Mouse (Mus musculus): ENCODE measurements around the gene Ddit4. TPM values are rescaled to one million over a fixed set of nuclear protein-coding genes. Genes with fewer than 3 reads are reported as not detected.

The Ddit4 gene
- polyA plus RNA-seq, 1 experiment from 2014 or later: 2.5 TPM

GRCm38 (mm10) chr10:59958458-59958857 is 6.8 kb upstream of the Ddit4 start:
- no peaks in the 10 kb centered on the region for H3K36me3 ChIP-seq (ENCODE audit: control insufficient read depth, insufficient read depth, low read length)
- no peak overlapping the region for H3K4me3 ChIP-seq (ENCODE audit: low read depth, low read length)
- H3K27ac ChIP-seq (ENCODE audit: low read length): no peak overlapping the region
- no peak for ATAC-seq (ENCODE audit: insufficient number of reproducible peaks, insufficient read depth, low FRiP score, low read depth)
- peaks cover 9% of the 10 kb centered on the region; the same call in 1 of the 2 replicates for H3K4me1 ChIP-seq (ENCODE audit: control insufficient read depth, insufficient read depth, low read length)
- no peak overlapping the region for H3K9ac ChIP-seq (replicated peaks; ENCODE audit: low read depth, low read length)
- no peak overlapping the region for H3K4me2 ChIP-seq (replicated peaks; ENCODE audit: low read depth, low read length)
- H3K27me3 ChIP-seq (ENCODE audit: control insufficient read depth, insufficient read depth, low read length): no peaks in the 10 kb centered on the region
- H3K9me3 ChIP-seq (ENCODE audit: control insufficient read depth, low read depth, low read length): no peaks in the 10 kb centered on the region
- WGBS: 53% methylated on average over 5 of the region's 5 CpGs

DNA sequence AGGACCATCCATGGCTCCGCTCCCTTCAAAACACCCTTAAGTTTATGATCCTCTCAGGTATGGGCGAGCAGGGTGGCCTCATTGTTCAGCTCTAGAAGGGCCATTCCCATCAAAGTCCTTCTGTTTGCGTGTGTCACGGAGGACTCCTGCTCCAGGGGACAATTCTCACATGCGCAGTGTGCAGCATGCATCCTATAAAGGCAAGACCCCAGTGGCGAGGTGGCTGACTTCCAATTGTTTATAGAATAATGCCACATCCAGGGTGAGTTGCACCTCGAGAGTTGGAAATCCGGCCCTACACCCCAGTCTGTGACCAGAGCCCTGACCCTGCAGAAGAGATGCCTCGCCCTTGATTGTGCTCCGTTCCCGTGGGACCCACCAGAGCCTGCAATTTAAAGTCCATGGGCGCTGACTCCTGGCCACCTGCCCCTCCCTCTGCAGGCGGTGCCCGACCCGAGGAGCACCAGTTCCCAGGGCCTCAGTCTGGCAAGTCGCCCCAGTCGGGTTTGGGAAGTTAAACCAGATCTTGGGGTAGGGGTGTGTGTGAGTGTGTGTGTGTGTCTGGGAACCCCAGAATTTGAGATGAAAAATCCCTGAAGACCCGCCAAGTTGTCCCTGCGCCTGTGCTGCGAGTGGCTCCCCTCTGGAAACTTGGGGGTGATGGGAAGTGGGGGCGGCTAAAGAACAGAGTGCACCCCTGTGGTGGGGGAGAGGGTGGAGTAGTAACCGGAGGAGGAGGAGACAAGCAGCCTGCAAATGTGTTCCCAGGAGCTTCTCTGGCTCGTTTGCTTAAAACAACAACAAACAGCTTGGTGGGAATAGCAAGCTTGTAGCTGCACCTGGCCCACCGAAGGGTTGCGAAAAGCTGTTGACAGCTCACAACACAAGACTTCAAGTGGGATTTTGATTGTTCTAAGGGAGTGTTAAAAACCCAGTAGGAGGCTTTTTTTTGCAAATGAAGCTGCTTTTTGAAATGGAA is 5.8 kb upstream of the Ddit4 start:
- Histone ChIP-seq H3K27me3 (ENCODE audit: control insufficient read depth, insufficient read depth, low read length) (no peaks in the 10 kb centered on the region), H3K27ac (ENCODE audit: low read length) (no peak overlapping the region), H3K9me3 (ENCODE audit: control insufficient read depth, low read depth, low read length) (no peaks in the 10 kb centered on the region), H3K36me3 (ENCODE audit: control insufficient read depth, insufficient read depth, low read length) (no peaks in the 10 kb centered on the region), H3K9ac (replicated peaks; ENCODE audit: low read depth, low read length) (no peak overlapping the region; the same call in 1 of the 2 replicates), H3K4me2 (replicated peaks; ENCODE audit: low read depth, low read length) (no peak overlapping the region), H3K4me1 (ENCODE audit: control insufficient read depth, insufficient read depth, low read length) (peaks cover 9% of the 10 kb centered on the region; the same call in 1 of the 2 replicates), H3K4me3 (ENCODE audit: low read depth, low read length) (no peak overlapping the region)
- ATAC-seq (ENCODE audit: insufficient number of reproducible peaks, insufficient read depth, low FRiP score, low read depth): no peak
- 32% methylated on average over 25 of the region's 25 CpGs for WGBS

DNA sequence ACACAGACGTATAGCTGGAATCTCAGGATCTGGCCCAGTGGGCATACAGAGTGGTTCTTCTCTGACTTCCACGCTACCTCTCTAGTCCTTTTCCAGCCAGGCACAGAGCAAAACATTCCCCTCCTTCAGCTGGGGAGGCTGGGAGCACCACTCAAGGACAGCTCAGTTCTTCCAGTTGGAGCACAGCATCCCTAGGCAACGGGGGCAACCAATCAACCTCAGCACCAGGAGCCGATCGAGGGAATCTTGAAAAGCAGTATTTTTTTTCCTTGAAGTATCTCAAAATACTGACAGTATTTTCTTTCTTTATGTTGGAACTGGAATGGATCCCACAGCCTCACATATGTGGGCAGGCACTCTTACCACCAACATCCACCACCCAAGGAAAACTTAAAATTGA is 5.0 kb upstream of the Ddit4 start:
- H3K27ac ChIP-seq (ENCODE audit: low read length): no peak overlapping the region
- WGBS: 71% methylated on average over 5 of the region's 5 CpGs
- no peak for ATAC-seq (ENCODE audit: insufficient number of reproducible peaks, insufficient read depth, low FRiP score, low read depth)
- no peak overlapping the region for H3K4me3 ChIP-seq (ENCODE audit: low read depth, low read length)
- H3K4me1 ChIP-seq (ENCODE audit: control insufficient read depth, insufficient read depth, low read length): peaks cover 9% of the 10 kb centered on the region; the same call in 1 of the 2 replicates
- H3K27me3 ChIP-seq (ENCODE audit: control insufficient read depth, insufficient read depth, low read length): no peaks in the 10 kb centered on the region
- H3K4me2 ChIP-seq (replicated peaks; ENCODE audit: low read depth, low read length): no peak overlapping the region
- no peak overlapping the region for H3K9ac ChIP-seq (replicated peaks; ENCODE audit: low read depth, low read length)
- no peaks in the 10 kb centered on the region for H3K36me3 ChIP-seq (ENCODE audit: control insufficient read depth, insufficient read depth, low read length)
- H3K9me3 ChIP-seq (ENCODE audit: control insufficient read depth, low read depth, low read length): no peaks in the 10 kb centered on the region

DNA sequence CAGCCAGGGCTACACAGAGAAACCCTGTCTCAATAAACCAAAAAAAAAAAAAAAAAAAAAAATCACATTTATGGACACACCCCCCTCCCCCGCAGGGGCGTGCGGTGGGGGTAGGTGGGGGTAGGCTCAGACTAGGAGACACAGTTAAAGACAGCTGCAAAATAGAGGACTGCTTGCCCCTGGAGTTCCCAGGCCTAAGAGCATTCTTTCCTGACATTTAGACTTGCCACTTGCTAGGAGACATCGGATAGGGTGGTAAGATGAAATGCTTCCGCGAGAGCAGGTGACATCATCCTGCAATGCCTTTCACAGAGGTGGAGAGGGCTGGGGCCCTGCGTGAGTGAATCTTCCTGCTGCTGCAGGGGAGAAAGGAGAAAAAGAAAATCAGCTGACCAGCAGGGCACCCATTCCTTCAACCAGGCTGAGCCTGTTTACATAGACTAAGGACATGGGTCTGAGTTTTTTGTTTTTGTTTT is 2.0 kb upstream of the Ddit4 start:
- no peak for ATAC-seq (ENCODE audit: insufficient number of reproducible peaks, insufficient read depth, low FRiP score, low read depth)
- Histone ChIP-seq H3K9ac (replicated peaks; ENCODE audit: low read depth, low read length) (no peak overlapping the region), H3K4me3 (ENCODE audit: low read depth, low read length) (no peak overlapping the region), H3K4me1 (ENCODE audit: control insufficient read depth, insufficient read depth, low read length) (peaks cover 29% of the 10 kb centered on the region), H3K27ac (ENCODE audit: low read length) (no peak overlapping the region), H3K9me3 (ENCODE audit: control insufficient read depth, low read depth, low read length) (no peaks in the 10 kb centered on the region), H3K36me3 (ENCODE audit: control insufficient read depth, insufficient read depth, low read length) (no peaks in the 10 kb centered on the region), H3K4me2 (replicated peaks; ENCODE audit: low read depth, low read length) (no peak overlapping the region), H3K27me3 (ENCODE audit: control insufficient read depth, insufficient read depth, low read length) (no peaks in the 10 kb centered on the region)
- 17% methylated on average over 7 of the region's 7 CpGs for WGBS

DNA sequence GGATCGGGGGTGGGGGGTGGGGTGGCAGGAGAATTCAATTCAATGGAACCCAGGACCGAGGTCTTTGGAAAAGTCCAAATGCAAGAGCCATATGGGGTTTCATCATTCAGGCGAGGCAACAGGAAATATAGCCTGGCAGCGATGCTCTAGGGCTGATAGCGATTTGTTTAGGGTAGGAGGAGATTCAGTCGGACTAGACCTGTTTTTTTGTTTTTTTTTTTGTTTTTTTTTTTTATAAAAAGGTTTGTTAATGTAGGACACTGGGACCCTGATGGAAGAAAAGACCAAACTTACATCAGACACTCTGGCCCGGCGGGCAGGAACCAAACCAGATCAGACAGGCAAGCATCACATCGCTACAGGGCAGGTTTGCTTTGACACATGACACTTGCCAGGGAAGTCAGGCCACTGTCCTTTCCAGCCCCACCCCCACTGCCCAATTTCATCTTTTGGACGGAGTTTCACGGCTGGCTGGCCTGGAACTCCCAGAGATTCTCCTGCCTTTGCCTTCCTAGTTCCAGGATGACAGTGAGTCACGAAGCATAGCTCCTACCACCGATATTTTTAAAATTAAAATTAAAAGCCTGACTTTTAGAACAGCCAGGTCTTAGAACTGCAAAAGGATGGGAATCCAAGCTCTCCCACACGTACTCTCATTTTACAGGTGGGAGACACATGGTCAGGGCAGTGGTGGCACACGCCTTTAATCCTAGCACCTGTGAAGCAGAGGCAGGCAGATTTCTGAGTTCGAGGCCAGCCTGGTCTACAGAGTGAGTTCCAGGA is 1.3 kb upstream of the Ddit4 start:
- Histone ChIP-seq H3K9me3 (ENCODE audit: control insufficient read depth, low read depth, low read length) (no peaks in the 10 kb centered on the region), H3K4me2 (replicated peaks; ENCODE audit: low read depth, low read length) (peak overlapping the region; percentile 63), H3K36me3 (ENCODE audit: control insufficient read depth, insufficient read depth, low read length) (no peaks in the 10 kb centered on the region), H3K27me3 (ENCODE audit: control insufficient read depth, insufficient read depth, low read length) (no peaks in the 10 kb centered on the region), H3K9ac (replicated peaks; ENCODE audit: low read depth, low read length) (no peak overlapping the region; the same call in 1 of the 2 replicates), H3K27ac (ENCODE audit: low read length) (peak overlapping the region; percentile 87), H3K4me3 (ENCODE audit: low read depth, low read length) (peak overlapping the region; percentile 97), H3K4me1 (ENCODE audit: control insufficient read depth, insufficient read depth, low read length) (peaks cover 27% of the 10 kb centered on the region)
- ATAC-seq (ENCODE audit: insufficient number of reproducible peaks, insufficient read depth, low FRiP score, low read depth): no peak
- WGBS: 27% methylated on average over 16 of the region's 16 CpGs

DNA sequence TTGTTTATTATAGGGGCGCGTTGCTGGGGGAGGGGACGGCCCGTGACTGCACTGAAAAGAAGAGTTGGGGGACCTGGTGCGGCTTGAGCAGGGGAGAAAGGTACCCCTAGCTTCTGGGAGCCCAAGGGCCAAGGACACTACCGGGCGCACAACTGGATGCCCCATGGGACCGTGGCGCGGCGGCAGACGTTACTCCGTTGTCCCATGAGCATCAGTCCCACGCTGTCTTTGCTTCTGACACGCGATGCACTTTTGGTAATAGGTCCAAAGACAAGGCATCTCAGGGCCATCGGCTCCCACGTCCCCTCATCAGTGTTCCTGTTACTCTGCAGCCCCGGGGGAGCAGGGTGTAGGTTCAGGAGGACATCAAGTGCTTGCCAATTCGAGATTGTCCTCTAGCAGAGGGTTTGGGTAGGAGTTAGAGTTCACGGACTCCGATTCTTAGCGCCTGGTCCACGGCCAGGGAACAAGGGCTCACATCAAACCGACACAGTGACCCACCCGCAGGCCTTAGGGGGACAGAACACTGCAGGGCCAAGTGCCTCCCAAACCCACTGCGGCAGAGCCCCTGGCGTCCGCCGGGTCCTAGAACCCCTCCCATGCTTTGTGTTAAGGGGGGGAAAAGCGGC is 632 bp upstream of the Ddit4 start:
- under 1% methylated on average over 31 of the region's 31 CpGs for WGBS

GRCm38 (mm10) chr10:59950716-59951191 is 880 bp downstream of the Ddit4 start:
- H3K27ac ChIP-seq (ENCODE audit: low read length): peak overlapping the region; percentile 93
- H3K9ac ChIP-seq (replicated peaks; ENCODE audit: low read depth, low read length): peak overlapping the region; percentile 90
- H3K4me1 ChIP-seq (ENCODE audit: control insufficient read depth, insufficient read depth, low read length): peaks cover 21% of the 10 kb centered on the region
- H3K4me2 ChIP-seq (replicated peaks; ENCODE audit: low read depth, low read length): peak overlapping the region; percentile 91
- ATAC-seq (ENCODE audit: insufficient number of reproducible peaks, insufficient read depth, low FRiP score, low read depth): 0 out of 2 replicates have a peak, but pooled peaks have one; percentile 14
- peak overlapping the region; percentile 97 for H3K4me3 ChIP-seq (ENCODE audit: low read depth, low read length)
- WGBS: under 1% methylated on average over 23 of the region's 23 CpGs
- H3K9me3 ChIP-seq (ENCODE audit: control insufficient read depth, low read depth, low read length): no peaks in the 10 kb centered on the region
- no peaks in the 10 kb centered on the region for H3K36me3 ChIP-seq (ENCODE audit: control insufficient read depth, insufficient read depth, low read length)
- H3K27me3 ChIP-seq (ENCODE audit: control insufficient read depth, insufficient read depth, low read length): no peaks in the 10 kb centered on the region

More for the DNA sequence above, 632 bp upstream of the Ddit4 start:
- peak; percentile 9; the same call in 1 of the 2 replicates for ATAC-seq (ENCODE audit: insufficient number of reproducible peaks, insufficient read depth, low FRiP score, low read depth)
- Histone ChIP-seq H3K4me1 (ENCODE audit: control insufficient read depth, insufficient read depth, low read length) (peaks cover 22% of the 10 kb centered on the region), H3K4me2 (replicated peaks; ENCODE audit: low read depth, low read length) (peak overlapping the region; percentile 63), H3K27me3 (ENCODE audit: control insufficient read depth, insufficient read depth, low read length) (no peaks in the 10 kb centered on the region), H3K9ac (replicated peaks; ENCODE audit: low read depth, low read length) (peak overlapping the region; percentile 43), H3K9me3 (ENCODE audit: control insufficient read depth, low read depth, low read length) (no peaks in the 10 kb centered on the region), H3K4me3 (ENCODE audit: low read depth, low read length) (peak overlapping the region; percentile 97), H3K36me3 (ENCODE audit: control insufficient read depth, insufficient read depth, low read length) (no peaks in the 10 kb centered on the region), H3K27ac (ENCODE audit: low read length) (peak overlapping the region; percentile 87)
